Mouse (Mus musculus) myocyte (in vitro differentiated cells): ENCODE measurements around the gene Cntn3.

Source experiments
- CEBPB ChIP-seq: IDR thresholded peaks from 2 replicates; pipeline ENCODE4 v1.6.1; 2011; ENCODE audit warnings: mild to moderate bottlenecking, moderate library complexity; ENCODE audit not compliant: poor library complexity, insufficient read depth, severe bottlenecking
- E2F4 ChIP-seq: IDR thresholded peaks from one replicate; pipeline ENCODE4 v1.6.1; 2011; ENCODE audit warnings: mild to moderate bottlenecking, control low read depth, moderate library complexity; ENCODE audit not compliant: insufficient read depth
- MAX ChIP-seq: IDR thresholded peaks from one replicate; pipeline ENCODE4 v1.6.1; 2011; ENCODE audit warnings: low read depth, mild to moderate bottlenecking, control low read depth
- MYOD1 ChIP-seq, 3 experiments: IDR thresholded peaks; one replicate each; pipeline ENCODE4 v1.6.1; 2011; ENCODE audit warnings: control low read depth in 2 of 3, low read depth in 2 of 3, mild to moderate bottlenecking in 2 of 3, moderate library complexity in 1 of 3; ENCODE audit not compliant: insufficient read length in 2 of 3, control insufficient read depth in 1 of 3
- MYOG ChIP-seq, 3 experiments: IDR thresholded peaks; one replicate each; pipeline ENCODE4 v1.6.1; 2011; ENCODE audit warnings: control low read depth in 2 of 3, low read depth in 2 of 3, mild to moderate bottlenecking in 2 of 3; ENCODE audit not compliant: insufficient read length in 2 of 3, control insufficient read depth in 1 of 3, insufficient read depth in 1 of 3
- POLR2A ChIP-seq: IDR thresholded peaks from one replicate; pipeline ENCODE4 v1.6.1; 2011; ENCODE audit warnings: low read depth, mild to moderate bottlenecking, control low read depth, moderate library complexity; ENCODE audit not compliant: insufficient read length
- POLR2AphosphoS2 ChIP-seq: IDR thresholded peaks from one replicate; pipeline ENCODE4 v1.6.1; 2011; ENCODE audit warnings: low read depth, control low read depth; ENCODE audit not compliant: insufficient read length
- REST ChIP-seq: IDR thresholded peaks from one replicate; pipeline ENCODE4 v1.6.1; 2011; ENCODE audit warnings: mild to moderate bottlenecking, control low read depth, moderate library complexity; ENCODE audit not compliant: insufficient read depth, insufficient read length
- TCF12 ChIP-seq: IDR thresholded peaks from one replicate; pipeline ENCODE4 v1.6.1; 2011; ENCODE audit warnings: mild to moderate bottlenecking, control low read depth; ENCODE audit not compliant: poor library complexity, insufficient read depth, severe bottlenecking
- USF1 ChIP-seq: IDR thresholded peaks from one replicate; pipeline ENCODE4 v1.6.1; 2011; ENCODE audit warnings: low read depth, mild to moderate bottlenecking, control low read depth, moderate library complexity

- TF ChIP-seq POLR2A, result no peak
- TF ChIP-seq POLR2AphosphoS2, result no peak
- no peak for TF ChIP-seq MAX
- no peak for TF ChIP-seq MYOD1 (IDR thresholded peaks at IDR 0.05; ENCODE audit: control insufficient read depth in 1 of 3, insufficient read length in 2 of 3, low read depth in 2 of 3)
- no peak for TF ChIP-seq USF1
- TF ChIP-seq E2F4, result no peak
- TF ChIP-seq CEBPB, result no peak
- TF ChIP-seq MYOG (IDR thresholded peaks at IDR 0.05; ENCODE audit: control insufficient read depth in 1 of 3, insufficient read depth in 1 of 3, insufficient read length in 2 of 3, low read depth in 2 of 3), result no peak
- no peak for TF ChIP-seq TCF12
- no peak for TF ChIP-seq REST
Observed at GRCm38 (mm10) chr6:102161186-102161585, 411.7 kb downstream of the Cntn3 start.
